Mouse (Mus musculus) liver, embryonic 13.5 days (tissue): ENCODE measurements around the gene Vmn2r38. TPM values are rescaled to one million over a fixed set of nuclear protein-coding genes. Genes with fewer than 3 reads are reported as not detected.
"Not testable (repeated sequence)": the region's sequence is repeated elsewhere in the genome, so short reads cannot be mapped to it uniquely, and the experiment has no call there.

ENCODE experiments used
- ATAC-seq: fragments of 200-750 bp; cut with Nextera tagmentation; 2 replicates; pipeline ENCODE4 v1.8.0; 2017; ENCODE audit warnings: low read depth, mild to moderate bottlenecking, moderate number of reproducible peaks, moderate library complexity
- DNase-seq: peaks from one replicate; pipeline ENCODE4 v3.0.0; 2022
- H3K27ac ChIP-seq: fragments of 300-500 bp; sonication (generic); 2 replicates; pipeline ENCODE4 v1.5.1; 2015; ENCODE audit warnings: moderate library complexity, mild to moderate bottlenecking, inconsistent platforms
- H3K27me3 ChIP-seq: fragments of 300-500 bp; sonication (generic); 2 replicates; pipeline ENCODE4 v1.6.1; 2015; ENCODE audit warnings: mild to moderate bottlenecking, inconsistent platforms
- H3K36me3 ChIP-seq: fragments of 300-500 bp; sonication (generic); 2 replicates; pipeline ENCODE4 v1.6.1; 2015; ENCODE audit warnings: mild to moderate bottlenecking, inconsistent platforms
- H3K4me1 ChIP-seq: fragments of 300-500 bp; sonication (generic); replicated peaks from 2 replicates; pipeline ENCODE4 v1.6.1; 2015; ENCODE audit warnings: inconsistent platforms
- H3K4me2 ChIP-seq: fragments of 300-500 bp; sonication (generic); 2 replicates; pipeline ENCODE4 v1.6.1; 2015; ENCODE audit warnings: inconsistent platforms, mild to moderate bottlenecking, moderate library complexity
- H3K4me3 ChIP-seq: fragments of 300-500 bp; sonication (generic); replicated peaks from 2 replicates; pipeline ENCODE4 v1.5.1; 2015; ENCODE audit warnings: mild to moderate bottlenecking, inconsistent platforms
- H3K9ac ChIP-seq: fragments of 300-500 bp; sonication (generic); 2 replicates; pipeline ENCODE4 v1.6.1; 2015; ENCODE audit warnings: mild to moderate bottlenecking, inconsistent platforms
- H3K9me3 ChIP-seq: fragments of 300-500 bp; sonication (generic); replicated peaks from 2 replicates; pipeline ENCODE4 v1.6.1; 2016; ENCODE audit warnings: inconsistent platforms
- WGBS: fragments of 180-500 bp; shearing (Covaris S2); methylation state at CpG from one replicate; pipeline ENCODE4 v1.1.7; 2015; ENCODE audit not compliant: insufficient replicate concordance; 5-methylcytosine and 5-hydroxymethylcytosine counted together
- polyA plus RNA-seq: library from polyadenylated mRNA; unstranded; fragments of >200 nt; fragmentation: Nextera tagmentation; extraction: Ambion mirVana; gene quantifications from 2 replicates; pipeline ENCODE4 v1.2.1, GENCODE M21; 2015

The Vmn2r38 gene
- polyA plus RNA-seq = not detected in 2 replicates

DNA sequence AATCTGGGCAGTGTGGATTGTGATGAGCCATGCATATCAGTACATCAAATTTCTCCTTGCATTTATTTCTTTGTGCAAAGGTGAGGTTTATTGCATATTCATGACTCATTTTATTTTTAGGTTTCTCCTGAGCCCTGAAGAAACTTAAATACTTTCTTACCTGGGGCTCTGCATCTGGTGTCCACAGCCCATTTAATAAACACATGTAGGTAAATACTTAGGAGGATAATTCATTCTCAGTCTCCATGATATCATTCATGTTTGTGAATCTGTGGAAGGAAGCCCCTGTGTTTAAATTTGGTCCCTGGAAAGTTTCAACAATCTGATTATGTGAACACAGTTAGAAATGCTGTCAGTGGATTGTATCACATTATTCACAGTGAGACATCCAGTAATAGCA lies at the start of gene Vmn2r38:
TSS of gene Vmn2r38 (minus strand) at position 101 of the 400 bp plus-strand sequence.
- H3K9ac ChIP-seq, H3K27me3 ChIP-seq, H3K4me3 ChIP-seq, H3K36me3 ChIP-seq, ATAC-seq, H3K4me1 ChIP-seq, H3K9me3 ChIP-seq, H3K4me2 ChIP-seq, H3K27ac ChIP-seq, DNase-seq: not testable (repeated sequence)

DNA sequence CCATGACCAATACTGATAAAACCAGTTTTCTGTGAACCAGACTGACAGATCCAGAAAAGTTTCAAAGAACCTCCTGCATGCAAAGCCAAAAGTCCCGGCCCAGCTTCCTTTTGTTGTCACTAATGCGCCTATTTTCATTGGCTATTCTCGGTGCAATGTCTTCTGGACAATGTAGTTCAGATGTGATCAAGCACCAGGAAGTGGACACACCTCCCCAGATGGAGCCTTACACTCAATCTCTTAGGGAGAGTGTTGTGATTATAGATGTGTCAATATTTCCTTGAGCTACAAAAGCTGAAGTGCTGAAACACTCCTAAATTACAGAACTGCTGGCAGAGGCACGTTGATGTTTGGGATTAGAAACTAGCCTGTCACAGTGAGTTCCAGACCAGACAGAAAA lies 32.3 kb downstream of the Vmn2r38 start:
- DNase-seq, H3K27ac ChIP-seq, H3K9me3 ChIP-seq, H3K4me1 ChIP-seq, H3K4me2 ChIP-seq, ATAC-seq, H3K9ac ChIP-seq, H3K27me3 ChIP-seq, H3K36me3 ChIP-seq, H3K4me3 ChIP-seq: not testable (repeated sequence)
- 72% methylated on average over 4 of the region's 4 CpGs for WGBS

DNA sequence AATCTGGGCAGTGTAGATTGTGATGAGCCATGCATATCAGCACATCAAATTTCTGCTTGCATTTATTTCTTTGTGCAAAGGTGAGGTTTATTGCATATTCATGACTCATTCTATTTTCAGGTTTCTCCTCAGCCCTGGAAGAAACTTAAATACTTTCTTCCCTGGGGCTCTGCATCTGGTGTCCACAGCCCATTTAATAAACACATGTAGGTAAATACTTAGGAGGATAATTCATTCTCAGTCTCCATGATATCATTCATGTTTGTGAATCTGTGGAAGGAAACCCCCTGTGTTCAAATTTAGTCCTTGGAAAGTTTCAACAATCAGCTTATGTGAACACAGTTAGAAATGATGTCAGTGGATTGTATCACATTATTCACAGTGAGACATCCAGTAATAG lies 67.0 kb downstream of the Vmn2r38 start, which contains the start of gene Vmn2r39:
TSS of gene Vmn2r39 (minus strand) at position 101 of the 400 bp plus-strand sequence.
- H3K27me3 ChIP-seq, H3K36me3 ChIP-seq, H3K9me3 ChIP-seq, H3K4me3 ChIP-seq, H3K9ac ChIP-seq, H3K27ac ChIP-seq, H3K4me1 ChIP-seq, DNase-seq, ATAC-seq, H3K4me2 ChIP-seq: not testable (repeated sequence)

Other genes starting within 250 kb of the Vmn2r38 start
- gene Vmn2r40, start 166.4 kb downstream of the Vmn2r38 start, polyA plus RNA-seq = not detected in 2 replicates
- gene Vmn2r39, start 67.1 kb downstream of the Vmn2r38 start, polyA plus RNA-seq = not detected in 2 replicates
- gene Vmn2r37, start 125.8 kb upstream of the Vmn2r38 start, polyA plus RNA-seq = not detected in 2 replicates